Mouse (Mus musculus): Measurements from ENCODE around the gene Mgp. TPM values are rescaled to one million over a fixed set of nuclear protein-coding genes. Genes with fewer than 3 reads are reported as not detected.

Mgp gene
- polyA plus RNA-seq (2015; fragmentation: Nextera tagmentation; extraction: Ambion mirVana): 12.2 and 21.3 TPM in 2 replicates

GRCm38 (mm10) chr6:136875670-136876069, at the start of gene Mgp:
Gene Mgp, minus strand, starts transcription at chr6:136875823.
- 64% methylated on average over 9 of the region's 9 CpGs for WGBS
- Histone ChIP-seq H3K4me2 (no peak within 1 kb of the TSS), H3K36me3 (no peaks in the 10 kb centered on the region), H3K27me3 (no peaks in the 10 kb centered on the region), H3K27ac (replicated peaks) (no peak within 1 kb of the TSS), H3K9ac (no peak within 1 kb of the TSS), H3K4me1 (replicated peaks) (no peaks in the 10 kb centered on the region), H3K4me3 (no peak within 1 kb of the TSS), H3K9me3 (no peaks in the 10 kb centered on the region)
- no peak for ATAC-seq (ENCODE audit: low FRiP score, low read depth)

GRCm38 (mm10) chr6:136925049-136925448, 49.4 kb upstream of the Mgp start:
- ATAC-seq (ENCODE audit: low FRiP score, low read depth): no peak
- H3K9ac ChIP-seq: no peak overlapping the region
- H3K4me3 ChIP-seq: no peak overlapping the region
- H3K27me3 ChIP-seq: no peaks in the 10 kb centered on the region
- no peaks in the 10 kb centered on the region for H3K4me1 ChIP-seq (replicated peaks)
- H3K4me2 ChIP-seq: no peak overlapping the region
- 86% methylated on average over 8 of the region's 8 CpGs for WGBS
- no peak overlapping the region for H3K27ac ChIP-seq (replicated peaks)
- H3K36me3 ChIP-seq: no peaks in the 10 kb centered on the region
- H3K9me3 ChIP-seq: no peaks in the 10 kb centered on the region

GRCm38 (mm10) chr6:136923532-136923931, 47.9 kb upstream of the Mgp start, which contains the start of gene Pde6h:
Gene Pde6h, plus strand, starts transcription at chr6:136923832.
- Histone ChIP-seq H3K9ac (no peak within 1 kb of the TSS), H3K4me1 (replicated peaks) (no peaks in the 10 kb centered on the region), H3K9me3 (no peaks in the 10 kb centered on the region), H3K36me3 (no peaks in the 10 kb centered on the region), H3K4me2 (no peak within 1 kb of the TSS), H3K27me3 (no peaks in the 10 kb centered on the region), H3K27ac (replicated peaks) (no peak within 1 kb of the TSS), H3K4me3 (no peak within 1 kb of the TSS)
- 90% methylated on average over 8 of the region's 8 CpGs for WGBS
- ATAC-seq (ENCODE audit: low FRiP score, low read depth): no peak

- Histone ChIP-seq H3K9ac (no peak overlapping the region), H3K27ac (replicated peaks) (no peak overlapping the region), H3K36me3 (no peaks in the 10 kb centered on the region), H3K27me3 (no peaks in the 10 kb centered on the region), H3K9me3 (no peaks in the 10 kb centered on the region), H3K4me1 (replicated peaks) (no peaks in the 10 kb centered on the region), H3K4me2 (no peak overlapping the region), H3K4me3 (no peak overlapping the region)
- 88% methylated on average over 7 of the region's 7 CpGs for WGBS
- no peak for ATAC-seq (ENCODE audit: low FRiP score, low read depth)
Observed at GRCm38 (mm10) chr6:136922871-136923270, 47.2 kb upstream of the Mgp start.

- no peaks in the 10 kb centered on the region for H3K4me1 ChIP-seq (replicated peaks)
- no peak within 1 kb of the TSS for H3K4me2 ChIP-seq
- no peak within 1 kb of the TSS for H3K4me3 ChIP-seq
- no peak for ATAC-seq (ENCODE audit: low FRiP score, low read depth)
- H3K9ac ChIP-seq: no peak within 1 kb of the TSS
- no peak within 1 kb of the TSS for H3K27ac ChIP-seq (replicated peaks)
- H3K36me3 ChIP-seq: no peaks in the 10 kb centered on the region
- WGBS: 88% methylated on average over 5 of the region's 5 CpGs
- H3K9me3 ChIP-seq: no peaks in the 10 kb centered on the region
- no peaks in the 10 kb centered on the region for H3K27me3 ChIP-seq
Observed at GRCm38 (mm10) chr6:136922080-136922479, 46.5 kb upstream of the Mgp start, which contains the start of gene Erp27. Gene Erp27, minus strand, starts transcription at chr6:136922180.

- no peak overlapping the region for H3K4me3 ChIP-seq
- 76% methylated on average over 7 of the region's 7 CpGs for WGBS
- ATAC-seq (ENCODE audit: low FRiP score, low read depth): no peak
Observed at GRCm38 (mm10) chr6:136921601-136922000, 46.0 kb upstream of the Mgp start.

GRCm38 (mm10) chr6:136920320-136921257, 45.0 kb upstream of the Mgp start:
- H3K4me3 ChIP-seq: no peak overlapping the region
- no peak overlapping the region for H3K4me2 ChIP-seq
- no peaks in the 10 kb centered on the region for H3K4me1 ChIP-seq (replicated peaks)
- no peaks in the 10 kb centered on the region for H3K9me3 ChIP-seq
- no peak overlapping the region for H3K9ac ChIP-seq
- no peaks in the 10 kb centered on the region for H3K36me3 ChIP-seq
- no peak overlapping the region for H3K27ac ChIP-seq (replicated peaks)
- no peak for ATAC-seq (ENCODE audit: low FRiP score, low read depth)
- H3K27me3 ChIP-seq: no peaks in the 10 kb centered on the region
- 53% methylated on average over 16 of the region's 16 CpGs for WGBS

More at GRCm38 (mm10) chr6:136921601-136922000, 46.0 kb upstream of the Mgp start:
- no peak overlapping the region for H3K9ac ChIP-seq
- H3K36me3 ChIP-seq: no peaks in the 10 kb centered on the region
- H3K27me3 ChIP-seq: no peaks in the 10 kb centered on the region
- H3K4me1 ChIP-seq (replicated peaks): no peaks in the 10 kb centered on the region
- no peak overlapping the region for H3K27ac ChIP-seq (replicated peaks)
- no peak overlapping the region for H3K4me2 ChIP-seq
- no peaks in the 10 kb centered on the region for H3K9me3 ChIP-seq

GRCm38 (mm10) chr6:136917885-136918284, 42.3 kb upstream of the Mgp start:
- WGBS: 4% methylated on average over 2 of the region's 2 CpGs
- H3K4me3 ChIP-seq: no peak overlapping the region
- ATAC-seq (ENCODE audit: low FRiP score, low read depth): no peak
- H3K9me3 ChIP-seq: no peaks in the 10 kb centered on the region
- peaks cover 6% of the 10 kb centered on the region; the same call in 1 of the 2 replicates for H3K4me1 ChIP-seq (replicated peaks)
- no peak overlapping the region for H3K27ac ChIP-seq (replicated peaks)
- H3K4me2 ChIP-seq: no peak overlapping the region
- no peaks in the 10 kb centered on the region for H3K27me3 ChIP-seq
- no peaks in the 10 kb centered on the region for H3K36me3 ChIP-seq
- no peak overlapping the region for H3K9ac ChIP-seq

- peaks cover 6% of the 10 kb centered on the region; the same call in 1 of the 2 replicates for H3K4me1 ChIP-seq (replicated peaks)
- H3K4me2 ChIP-seq: no peak overlapping the region
- H3K9ac ChIP-seq: no peak overlapping the region
- H3K36me3 ChIP-seq: no peaks in the 10 kb centered on the region
- 85% methylated on average over 8 of the region's 8 CpGs for WGBS
- no peaks in the 10 kb centered on the region for H3K9me3 ChIP-seq
- H3K4me3 ChIP-seq: no peak overlapping the region
- no peak for ATAC-seq (ENCODE audit: low FRiP score, low read depth)
- H3K27ac ChIP-seq (replicated peaks): no peak overlapping the region
- no peaks in the 10 kb centered on the region for H3K27me3 ChIP-seq
Observed at GRCm38 (mm10) chr6:136915721-136916395, 40.2 kb upstream of the Mgp start.

GRCm38 (mm10) chr6:136914234-136914633, 38.6 kb upstream of the Mgp start:
- Histone ChIP-seq H3K4me1 (replicated peaks) (peaks cover 6% of the 10 kb centered on the region; the same call in 1 of the 2 replicates), H3K27ac (replicated peaks) (no peak overlapping the region), H3K36me3 (no peaks in the 10 kb centered on the region), H3K9ac (no peak overlapping the region), H3K27me3 (no peaks in the 10 kb centered on the region), H3K9me3 (no peaks in the 10 kb centered on the region), H3K4me3 (no peak overlapping the region), H3K4me2 (no peak overlapping the region)
- 90% methylated on average over 6 of the region's 6 CpGs for WGBS
- no peak for ATAC-seq (ENCODE audit: low FRiP score, low read depth)

- peak; percentile 48; the same call in 1 of the 2 replicates for ATAC-seq (ENCODE audit: low FRiP score, low read depth)
- Histone ChIP-seq H3K4me1 (replicated peaks) (peaks cover 6% of the 10 kb centered on the region; the same call in 1 of the 2 replicates), H3K27me3 (no peaks in the 10 kb centered on the region), H3K27ac (replicated peaks) (no peak overlapping the region), H3K4me3 (peak overlapping the region; percentile 24), H3K9ac (0 out of 2 replicates have a peak overlapping the region, but pooled peaks have one; percentile 14), H3K36me3 (no peaks in the 10 kb centered on the region), H3K4me2 (peak overlapping the region; percentile 55), H3K9me3 (no peaks in the 10 kb centered on the region)
- 15% methylated on average over 18 of the region's 18 CpGs for WGBS
Observed at GRCm38 (mm10) chr6:136913384-136914126, 37.9 kb upstream of the Mgp start.

Data from hindbrain, embryonic 15.5 days (tissue).